Mouse (Mus musculus) lung, adult 2 months (tissue): ENCODE data around the gene Elovl6. TPM values are rescaled to one million over a fixed set of nuclear protein-coding genes. Genes with fewer than 3 reads are reported as not detected.
A peak's percentile ranks its signal among the peaks of the same experiment; 100 is the strongest.

Source experiments
- DNase-seq: peaks from one replicate; pipeline ENCODE4 v3.0.0; 2022
- H3K4me1 ChIP-seq: fragments of 200-500 bp; 2 replicates; pipeline ENCODE4 v1.6.1; 2011; ENCODE audit warnings: low read length; ENCODE audit not compliant: control insufficient read depth, insufficient read depth
- H3K4me3 ChIP-seq: fragments of 200-500 bp; replicated peaks from 2 replicates; pipeline ENCODE3; 2011; ENCODE audit warnings: low read depth, mild to moderate bottlenecking, control low read depth, low read length; ENCODE audit errors: extremely low read depth
- CTCF ChIP-seq: fragments of 200-500 bp; IDR thresholded peaks from 2 replicates; pipeline ENCODE4 v1.5.1; 2011; ENCODE audit warnings: mild to moderate bottlenecking, low read length, control low read depth; ENCODE audit not compliant: insufficient read depth
- POLR2A ChIP-seq: fragments of 200-500 bp; IDR thresholded peaks from 2 replicates; pipeline ENCODE4 v1.6.1; 2011; ENCODE audit warnings: low read depth, mild to moderate bottlenecking, control low read depth, low read length, borderline replicate concordance; ENCODE audit errors: extremely low read depth
- WGBS: fragments of 180-500 bp; shearing (Covaris S2); methylation state at CpG from one replicate; pipeline ENCODE4 v1.1.7; 2018; 5-methylcytosine and 5-hydroxymethylcytosine counted together
- polyA plus RNA-seq: library from polyadenylated mRNA; depleted of rRNA; stranded (reverse); fragments of >200 nt; gene quantifications from 2 replicates; pipeline ENCODE4 v1.2.3, GENCODE M21; 2012

Gene Elovl6
- polyA plus RNA-seq, 1 experiment = 25.1 TPM

GRCm38 (mm10) chr3:129520499-129520898 lies 11.7 kb upstream of the Elovl6 start:
- Histone ChIP-seq H3K4me1 (no peaks in the 10 kb centered on the region), H3K4me3 (no peak overlapping the region)
- no peak for DNase-seq
- TF ChIP-seq CTCF = no peak
- TF ChIP-seq POLR2A = no peak
- WGBS = 76% methylated on average over 4 of the region's 4 CpGs

- Histone ChIP-seq H3K4me1 (no peaks in the 10 kb centered on the region), H3K4me3 (no peak overlapping the region)
- TF ChIP-seq POLR2A = no peak
- TF ChIP-seq CTCF = no peak
- WGBS = 78% methylated on average over 10 of the region's 10 CpGs
- DNase-seq = no peak
These were observed 8.6 kb upstream of the Elovl6 start for GRCm38 (mm10) chr3:129523456-129524143.

- WGBS = 85% methylated on average over 3 of the region's 3 CpGs
- TF ChIP-seq CTCF (no peak), POLR2A (no peak)
- no peak for DNase-seq
- Histone ChIP-seq H3K4me1 (0 out of 2 replicates have a peak, but pooled peaks cover 3% of the 10 kb centered on the region), H3K4me3 (no peak overlapping the region)
These were observed 5.1 kb upstream of the Elovl6 start for GRCm38 (mm10) chr3:129527046-129527445.

- Histone ChIP-seq H3K4me3 (no peak overlapping the region), H3K4me1 (0 out of 2 replicates have a peak, but pooled peaks cover 3% of the 10 kb centered on the region)
- TF ChIP-seq POLR2A = no peak
- TF ChIP-seq CTCF = no peak
- no peak for DNase-seq
- WGBS = 86% methylated on average over 3 of the region's 3 CpGs
These were observed 2.8 kb upstream of the Elovl6 start for GRCm38 (mm10) chr3:129529311-129529710.

DNA sequence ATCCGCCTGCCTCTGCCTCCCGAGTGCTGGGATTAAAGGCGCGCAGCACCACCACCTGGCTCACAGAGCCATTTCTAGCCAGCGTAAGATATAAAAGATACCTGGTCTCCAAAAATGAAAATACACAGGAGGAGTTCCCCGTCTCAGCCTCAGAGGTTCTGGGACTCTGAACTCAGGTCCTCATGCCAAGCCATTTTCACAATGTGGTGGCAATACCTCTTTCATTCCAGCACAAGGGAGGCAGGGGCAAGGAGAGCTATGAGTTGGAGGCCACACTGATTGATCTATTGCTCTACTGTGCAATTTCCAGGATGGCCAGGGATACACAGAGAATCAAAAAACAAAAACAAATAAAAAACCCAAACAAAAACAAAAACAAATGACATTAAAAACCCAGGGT lies 1.7 kb upstream of the Elovl6 start:
- Histone ChIP-seq H3K4me1 (0 out of 2 replicates have a peak, but pooled peaks cover 3% of the 10 kb centered on the region), H3K4me3 (no peak overlapping the region)
- DNase-seq = no peak
- no peak for TF ChIP-seq CTCF
- TF ChIP-seq POLR2A = no peak
- 98% methylated on average over 6 of the region's 6 CpGs for WGBS

- H3K4me1 ChIP-seq = 0 out of 2 replicates have a peak, but pooled peaks cover 3% of the 10 kb centered on the region
- DNase-seq = peak; percentile 29
- peak overlapping the region; percentile 65 for H3K4me3 ChIP-seq
- TF ChIP-seq CTCF (no peak), POLR2A (no peak)
- under 1% methylated on average over 40 of the region's 40 CpGs for WGBS
These were observed 949 bp downstream of the Elovl6 start for GRCm38 (mm10) chr3:129532865-129533742.

DNA sequence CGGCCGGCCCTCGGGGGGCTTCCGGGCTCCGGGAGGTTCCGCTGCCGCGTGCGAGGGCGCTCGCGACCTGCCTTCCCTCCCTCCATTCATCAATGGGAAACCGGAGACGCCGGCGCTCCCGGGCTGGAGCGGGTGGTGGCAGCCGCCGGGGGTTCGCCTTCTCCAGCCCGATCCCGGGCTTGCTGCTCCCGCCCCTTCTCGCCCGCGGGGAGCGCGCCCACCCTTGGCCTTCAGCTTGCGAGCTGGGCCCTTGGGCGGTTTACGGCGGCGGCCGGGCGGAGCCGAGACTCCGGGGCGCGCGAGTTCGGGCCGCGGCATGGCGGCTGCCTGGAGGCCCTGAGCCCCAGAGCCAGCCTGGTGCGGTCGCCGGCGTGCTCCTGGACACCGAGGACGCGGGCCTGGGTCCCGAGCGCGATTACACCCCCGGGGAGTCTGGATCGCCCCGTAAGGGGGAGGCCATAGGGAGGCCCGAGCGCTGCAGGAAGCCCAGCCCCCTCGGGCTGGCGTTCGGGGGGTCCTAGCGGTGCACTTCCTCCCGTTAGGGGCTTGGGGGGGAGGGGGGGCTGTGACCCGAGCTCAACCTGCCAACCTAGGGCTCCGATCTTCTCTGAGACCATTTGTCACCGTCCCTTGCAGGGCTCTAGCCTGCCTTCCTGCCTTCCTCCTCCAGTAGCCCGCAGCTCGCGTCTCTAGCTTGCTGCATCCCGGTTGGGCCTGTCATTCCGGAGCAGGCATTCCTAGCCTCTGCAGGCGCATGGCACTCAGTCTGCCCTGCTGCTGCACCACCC lies 1.8 kb downstream of the Elovl6 start:
- TF ChIP-seq POLR2A = no peak
- no peak for TF ChIP-seq CTCF
- peak; percentile 70 for DNase-seq
- Histone ChIP-seq H3K4me1 (0 out of 2 replicates have a peak, but pooled peaks cover 3% of the 10 kb centered on the region), H3K4me3 (peak overlapping the region; percentile 65)
- under 1% methylated on average over 63 of the region's 74 CpGs for WGBS

DNA sequence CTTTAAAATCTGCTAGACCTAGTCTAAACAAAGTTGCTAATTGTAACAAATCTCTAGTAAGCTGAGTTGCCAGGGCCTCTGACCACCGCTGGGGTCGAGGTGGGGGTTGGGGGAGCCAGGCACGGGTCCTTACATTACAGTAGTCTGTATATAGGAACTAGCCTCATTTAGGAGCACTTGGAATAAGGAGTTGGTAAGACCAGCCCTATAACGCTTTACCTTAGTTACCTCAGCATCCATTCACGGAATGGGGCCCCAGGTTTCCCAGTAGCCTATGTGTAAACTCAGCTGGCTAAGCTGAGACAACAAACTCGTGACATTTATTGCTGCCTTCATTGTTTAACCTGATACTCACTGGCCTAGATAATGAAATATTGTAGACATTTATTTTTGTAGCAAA lies 3.3 kb downstream of the Elovl6 start:
- no peak for DNase-seq
- Histone ChIP-seq H3K4me3 (no peak overlapping the region), H3K4me1 (0 out of 2 replicates have a peak, but pooled peaks cover 3% of the 10 kb centered on the region)
- WGBS = 55% methylated on average over 6 of the region's 6 CpGs
- TF ChIP-seq POLR2A (no peak), CTCF (no peak)

DNA sequence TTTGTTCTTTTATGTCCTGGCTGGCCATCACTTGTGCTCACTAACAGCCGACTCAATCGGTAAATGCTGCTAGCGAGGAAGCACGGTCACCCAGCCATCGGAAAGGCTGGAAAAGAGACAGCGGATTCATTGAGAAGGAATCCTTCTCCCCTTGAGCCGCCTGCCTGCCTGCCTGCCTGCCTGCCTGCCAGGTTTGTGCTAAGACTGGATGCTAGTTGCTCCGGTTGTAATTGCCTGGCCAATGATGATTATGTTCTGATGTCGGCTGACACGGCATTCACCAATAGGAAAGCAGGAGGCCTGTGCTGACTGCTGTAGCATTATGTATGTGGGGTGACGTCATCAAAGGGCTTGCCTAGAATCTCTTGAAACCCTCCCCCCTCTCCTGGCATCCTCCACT lies 4.0 kb downstream of the Elovl6 start:
- WGBS = 3% methylated on average over 11 of the region's 11 CpGs

More for the DNA sequence above, 4.0 kb downstream of the Elovl6 start:
- Histone ChIP-seq H3K4me3 (peak overlapping the region; percentile 63), H3K4me1 (0 out of 2 replicates have a peak, but pooled peaks cover 3% of the 10 kb centered on the region)
- TF ChIP-seq POLR2A = peak; percentile 58; the same call in 1 of the 2 replicates
- no peak for TF ChIP-seq CTCF
- peak; percentile 49 for DNase-seq
